Mouse (Mus musculus) hindbrain, embryonic 10.5 days (tissue): ENCODE measurements at regions not wholly inside any gene's neighbourhood (a gene's known extent, or its start where the extent isn't known, plus 50 kb on each side); places are given as distances from the start of the nearest gene placed in this dataset.

Source experiments
- DNase-seq: peaks from one replicate; pipeline ENCODE4 v3.0.0-alpha.2; 2017; ENCODE audit warnings: low spot score
- H3K27ac ChIP-seq: fragments of 300-500 bp; sonication (generic); 2 replicates; pipeline ENCODE4 v1.5.1; 2016; ENCODE audit warnings: mild to moderate bottlenecking, moderate library complexity
- H3K27me3 ChIP-seq: fragments of 300-500 bp; sonication (generic); 2 replicates; pipeline ENCODE4 v1.6.1; 2016; ENCODE audit warnings: mild to moderate bottlenecking; ENCODE audit not compliant: poor library complexity, insufficient read depth, severe bottlenecking
- H3K36me3 ChIP-seq: fragments of 300-500 bp; sonication (generic); 2 replicates; pipeline ENCODE4 v1.6.1; 2016; ENCODE audit warnings: mild to moderate bottlenecking, moderate library complexity
- H3K4me1 ChIP-seq: fragments of 300-500 bp; sonication (generic); replicated peaks from 2 replicates; pipeline ENCODE4 v1.6.1; 2016; ENCODE audit warnings: mild to moderate bottlenecking
- H3K4me3 ChIP-seq: fragments of 300-500 bp; sonication (generic); 2 replicates; pipeline ENCODE4 v1.5.1; 2016; ENCODE audit warnings: mild to moderate bottlenecking, moderate library complexity
- H3K9me3 ChIP-seq: fragments of 300-500 bp; sonication (generic); 2 replicates; pipeline ENCODE4 v1.6.1; 2016; ENCODE audit warnings: mild to moderate bottlenecking, moderate library complexity
- WGBS: fragments of 180-500 bp; shearing (Covaris S2); methylation state at CpG from one replicate; pipeline ENCODE4 v1.1.7; 2016; 5-methylcytosine and 5-hydroxymethylcytosine counted together

DNA sequence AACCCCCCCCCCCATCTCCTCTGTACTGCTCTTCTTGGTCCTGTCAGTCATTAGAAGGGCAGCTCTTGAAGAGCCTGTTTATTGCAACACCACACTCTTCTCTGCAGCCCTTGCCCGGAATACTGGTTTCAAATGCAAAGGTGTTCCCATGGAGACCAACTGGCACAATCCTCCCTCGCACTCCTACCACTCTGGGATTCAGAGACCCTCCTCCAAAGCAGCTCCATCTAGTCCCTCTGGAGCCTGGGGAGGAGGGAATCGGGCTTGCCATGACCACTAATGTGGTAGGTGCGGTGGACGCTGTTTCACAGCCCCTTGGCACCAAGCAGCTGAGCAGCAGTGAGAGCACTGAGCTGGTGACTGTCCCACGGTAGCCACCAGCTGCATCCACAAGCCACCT is 83.1 kb downstream of the Stk35 start:
- 39% methylated on average over 6 of the region's 6 CpGs for WGBS
- Histone ChIP-seq H3K36me3 (no peaks in the 10 kb centered on the region), H3K4me3 (no peak overlapping the region), H3K27ac (no peak overlapping the region), H3K4me1 (no peaks in the 10 kb centered on the region), H3K27me3 (no peaks in the 10 kb centered on the region), H3K9me3 (no peaks in the 10 kb centered on the region)
- DNase-seq = no peak

DNA sequence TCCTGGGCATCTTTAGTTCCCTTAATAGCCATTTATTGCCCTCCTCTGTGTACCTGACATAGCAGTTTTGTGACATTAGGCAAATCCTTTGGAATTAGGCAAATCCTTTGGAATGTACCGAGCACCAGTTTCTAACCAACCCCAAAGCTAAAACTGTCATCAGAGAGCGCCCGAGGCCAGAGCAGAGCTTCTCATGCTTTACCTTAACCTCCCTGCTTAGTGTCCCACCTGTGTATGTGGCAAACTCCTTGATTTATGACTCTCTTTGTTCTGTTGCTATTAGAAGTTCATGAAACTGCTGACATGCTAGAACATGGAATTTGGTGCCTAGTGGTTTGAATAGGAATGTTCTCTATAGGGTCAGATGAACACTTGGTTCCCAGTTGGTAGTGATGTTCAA is 84.0 kb downstream of the Stk35 start:
- no peak for DNase-seq
- Histone ChIP-seq H3K27ac (no peak overlapping the region), H3K4me3 (no peak overlapping the region), H3K9me3 (no peaks in the 10 kb centered on the region), H3K27me3 (no peaks in the 10 kb centered on the region), H3K4me1 (no peaks in the 10 kb centered on the region), H3K36me3 (no peaks in the 10 kb centered on the region)
- 88% methylated on average over 3 of the region's 3 CpGs for WGBS

DNA sequence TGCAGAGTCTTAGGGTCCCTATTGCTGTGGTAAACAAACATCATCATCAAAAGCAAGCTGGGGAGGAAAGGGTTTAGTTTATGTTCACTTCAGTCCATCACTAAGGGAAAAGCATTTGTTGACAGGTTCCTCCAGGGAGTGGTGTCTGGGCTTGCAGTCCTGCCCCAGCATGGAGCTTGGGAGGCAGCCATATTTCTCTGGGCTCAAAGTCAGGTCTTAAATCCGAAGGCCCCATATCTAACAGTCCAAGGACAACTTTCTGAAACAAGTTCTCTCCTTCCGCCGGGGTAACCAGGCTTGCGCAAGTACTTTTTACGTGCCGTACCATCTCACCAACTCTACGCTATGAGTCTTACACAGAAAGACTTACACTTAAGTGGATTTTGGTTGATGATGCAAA is 85.2 kb downstream of the Stk35 start:
- Histone ChIP-seq H3K4me1 (no peaks in the 10 kb centered on the region), H3K9me3 (no peaks in the 10 kb centered on the region), H3K4me3 (no peak overlapping the region), H3K27ac (no peak overlapping the region), H3K27me3 (no peaks in the 10 kb centered on the region), H3K36me3 (no peaks in the 10 kb centered on the region)
- 95% methylated on average over 7 of the region's 7 CpGs for WGBS
- DNase-seq = no peak

DNA sequence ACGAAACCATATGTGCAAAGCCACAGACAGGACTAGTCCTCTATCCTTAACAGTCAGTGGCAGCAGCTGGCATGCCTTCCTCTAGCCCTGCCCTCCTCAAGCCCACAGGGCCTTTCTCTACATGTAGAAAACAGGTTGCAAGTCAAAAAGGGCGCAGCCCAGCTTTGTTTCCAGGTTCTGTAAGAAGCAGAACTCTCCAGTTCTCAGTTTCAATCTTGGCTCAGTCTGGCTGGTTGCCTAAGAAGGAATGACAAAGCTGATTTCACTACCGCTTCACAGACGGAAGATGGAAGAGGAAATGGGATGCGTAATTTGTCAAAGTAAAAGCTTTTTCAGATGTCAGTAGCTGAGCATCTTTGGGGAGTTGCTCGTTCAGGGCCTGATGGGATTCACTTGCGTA is 92.9 kb downstream of the Stk35 start:
- H3K9me3 ChIP-seq = no peaks in the 10 kb centered on the region
- 82% methylated on average over 7 of the region's 7 CpGs for WGBS
- no peaks in the 10 kb centered on the region for H3K27me3 ChIP-seq
- no peaks in the 10 kb centered on the region for H3K36me3 ChIP-seq
- DNase-seq = no peak
- H3K27ac ChIP-seq = no peak overlapping the region
- no peak overlapping the region for H3K4me3 ChIP-seq
- no peaks in the 10 kb centered on the region for H3K4me1 ChIP-seq

DNA sequence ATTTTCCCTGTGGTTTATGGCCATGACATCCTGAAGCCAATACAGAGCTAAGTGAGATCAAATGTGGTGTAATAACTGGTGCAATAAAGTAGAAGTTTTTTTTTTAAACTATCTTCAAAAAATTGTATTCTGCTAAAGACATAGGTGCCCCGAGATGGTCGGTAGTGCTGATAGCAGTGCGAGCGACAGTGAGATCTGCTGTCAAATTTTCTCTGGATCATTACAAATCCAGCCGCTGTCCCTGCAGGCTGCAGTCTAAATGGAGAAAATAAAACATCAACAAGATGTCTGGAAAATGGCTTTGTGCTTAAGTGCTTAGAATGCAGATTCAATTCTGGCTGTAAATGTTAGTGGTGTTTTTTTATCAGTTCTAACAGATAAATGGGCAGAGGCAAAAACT is 93.5 kb downstream of the Stk35 start:
- no peaks in the 10 kb centered on the region for H3K4me1 ChIP-seq
- no peak overlapping the region for H3K27ac ChIP-seq
- H3K27me3 ChIP-seq = no peaks in the 10 kb centered on the region
- H3K4me3 ChIP-seq = no peak overlapping the region
- no peaks in the 10 kb centered on the region for H3K36me3 ChIP-seq
- WGBS = 93% methylated on average over 5 of the region's 5 CpGs
- no peak for DNase-seq
- no peaks in the 10 kb centered on the region for H3K9me3 ChIP-seq

DNA sequence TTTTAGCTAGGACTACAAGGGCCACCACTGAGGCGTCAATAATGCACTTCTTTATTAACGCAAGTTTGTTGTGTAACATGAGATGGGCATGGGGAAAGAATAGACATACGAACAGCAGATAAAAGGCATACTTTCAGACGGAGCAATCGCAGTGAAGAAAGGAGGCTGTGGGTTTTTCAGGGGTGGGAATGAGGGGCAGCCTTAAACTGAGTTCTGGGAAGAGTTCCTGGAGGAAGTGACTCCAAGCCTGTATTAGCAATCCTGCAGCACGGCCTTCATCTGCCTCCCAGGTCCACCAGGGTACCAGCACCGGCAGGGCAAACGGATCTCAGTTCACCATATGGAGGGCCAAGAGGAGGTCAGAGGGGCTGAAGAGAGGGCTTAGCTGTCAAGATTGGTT is 94.6 kb downstream of the Stk35 start:
- no peak for DNase-seq
- Histone ChIP-seq H3K36me3 (no peaks in the 10 kb centered on the region), H3K27me3 (no peaks in the 10 kb centered on the region), H3K4me3 (no peak overlapping the region), H3K9me3 (no peaks in the 10 kb centered on the region), H3K4me1 (no peaks in the 10 kb centered on the region), H3K27ac (no peak overlapping the region)
- WGBS = 81% methylated on average over 8 of the region's 8 CpGs

DNA sequence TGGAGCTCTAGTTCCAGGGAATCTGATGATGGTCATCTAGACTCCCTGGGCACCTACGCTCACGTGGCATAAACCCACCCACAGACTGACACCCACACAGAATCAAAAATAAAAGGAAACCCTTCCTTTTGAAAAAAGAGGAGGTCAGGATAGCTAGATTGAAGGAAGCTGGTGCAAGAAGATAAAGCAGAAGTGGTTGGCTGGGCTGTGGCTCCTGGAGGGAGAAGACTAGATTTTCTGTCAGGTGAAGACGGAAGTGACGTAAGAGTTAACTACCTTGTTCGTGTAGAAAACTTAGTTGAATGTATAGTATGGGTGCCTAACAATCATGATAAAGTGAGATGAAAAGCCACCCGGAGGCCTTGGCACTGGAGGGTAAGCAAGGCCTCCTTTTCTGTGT is 95.1 kb downstream of the Stk35 start:
- H3K27me3 ChIP-seq = no peaks in the 10 kb centered on the region
- H3K27ac ChIP-seq = no peak overlapping the region
- 92% methylated on average over 6 of the region's 6 CpGs for WGBS
- no peaks in the 10 kb centered on the region for H3K4me1 ChIP-seq
- no peak overlapping the region for H3K4me3 ChIP-seq
- no peaks in the 10 kb centered on the region for H3K9me3 ChIP-seq
- no peak for DNase-seq
- no peaks in the 10 kb centered on the region for H3K36me3 ChIP-seq

DNA sequence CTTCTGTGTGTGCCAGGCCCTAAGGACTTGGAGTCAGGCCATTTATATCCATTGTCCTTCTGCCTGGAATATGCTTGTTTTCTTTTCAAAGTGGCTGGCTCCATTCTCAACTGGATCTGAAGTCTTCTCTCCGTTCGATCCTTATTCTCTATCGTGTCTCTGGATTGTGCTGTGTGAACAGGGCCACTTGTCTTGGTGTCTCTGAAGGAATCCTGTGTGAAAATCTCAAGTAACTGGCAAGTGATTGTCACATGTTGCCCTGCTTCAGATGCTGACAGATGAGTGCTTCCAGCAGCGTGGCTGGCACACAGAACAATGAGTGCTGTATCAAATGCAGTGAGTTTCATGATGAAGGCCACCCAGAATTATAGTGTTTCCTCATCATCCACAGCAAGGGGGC is 96.4 kb downstream of the Stk35 start:
- no peaks in the 10 kb centered on the region for H3K9me3 ChIP-seq
- H3K4me3 ChIP-seq = no peak overlapping the region
- no peaks in the 10 kb centered on the region for H3K27me3 ChIP-seq
- no peak for DNase-seq
- no peaks in the 10 kb centered on the region for H3K36me3 ChIP-seq
- WGBS = 83% methylated on average over 4 of the region's 4 CpGs
- no peak overlapping the region for H3K27ac ChIP-seq
- no peaks in the 10 kb centered on the region for H3K4me1 ChIP-seq

DNA sequence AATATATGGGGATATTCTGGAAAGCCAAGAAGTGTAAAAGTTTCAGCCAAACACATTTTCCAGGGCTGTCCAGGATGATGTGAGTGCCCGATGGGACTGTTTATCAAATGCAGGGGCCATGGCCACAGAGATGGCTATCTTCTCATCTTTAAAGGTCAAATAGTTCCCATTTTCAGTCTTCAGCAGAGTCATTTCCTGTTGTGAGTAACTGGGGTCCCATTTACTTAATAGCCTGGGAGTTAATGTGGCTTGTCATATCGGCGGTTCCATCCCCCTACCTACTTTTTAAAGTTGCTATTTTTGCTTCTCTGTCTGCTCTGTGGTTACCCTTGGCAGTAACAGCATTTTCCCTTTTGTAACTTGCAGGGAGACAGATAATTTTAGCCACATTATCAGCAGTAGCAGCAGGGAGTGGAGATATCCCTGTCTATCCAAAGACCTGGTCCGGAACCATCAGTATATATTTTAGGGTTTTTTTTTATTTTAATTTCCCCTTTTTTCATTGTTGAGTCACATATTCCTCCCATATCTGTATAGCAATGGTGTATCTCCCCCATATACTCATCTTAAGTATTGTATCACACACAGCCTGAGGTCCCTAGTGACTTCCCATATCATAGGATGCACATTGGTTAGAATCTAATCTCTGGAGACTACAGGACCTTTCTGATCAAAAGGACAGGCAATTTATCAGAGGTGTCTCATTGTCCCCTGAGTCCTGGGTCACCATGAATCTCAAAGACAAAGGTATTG is 103.2 kb downstream of the Stk35 start:
- 77% methylated on average over 4 of the region's 4 CpGs for WGBS
- Histone ChIP-seq H3K9me3 (no peaks in the 10 kb centered on the region), H3K4me1 (peaks cover 3% of the 10 kb centered on the region), H3K27ac (no peak overlapping the region), H3K27me3 (peaks cover 17% of the 10 kb centered on the region), H3K4me3 (no peak overlapping the region), H3K36me3 (no peaks in the 10 kb centered on the region)
- no peak for DNase-seq

DNA sequence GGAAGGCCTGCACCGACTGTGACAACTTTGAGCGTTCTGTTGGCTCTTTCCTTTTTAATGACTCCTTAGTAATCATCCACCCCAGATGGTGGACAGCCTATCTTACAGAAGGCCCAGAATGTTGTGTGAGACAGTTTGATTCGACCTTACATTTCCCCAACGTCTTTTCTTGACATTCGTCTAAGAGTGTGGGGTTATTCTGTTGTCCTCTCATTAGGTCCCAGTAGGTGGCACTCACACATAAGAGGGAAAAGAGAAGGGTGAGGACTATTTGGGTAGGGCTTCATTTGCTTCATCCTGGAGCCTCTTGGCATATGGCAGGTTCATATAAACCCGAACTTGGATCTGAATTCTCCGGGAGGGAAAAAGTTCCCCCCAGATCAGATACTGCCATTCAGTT is 104.4 kb downstream of the Stk35 start:
- Histone ChIP-seq H3K4me1 (peaks cover 14% of the 10 kb centered on the region), H3K9me3 (no peaks in the 10 kb centered on the region), H3K36me3 (no peaks in the 10 kb centered on the region), H3K27ac (no peak overlapping the region), H3K4me3 (no peak overlapping the region), H3K27me3 (peaks cover 17% of the 10 kb centered on the region)
- DNase-seq = no peak
- 47% methylated on average over 7 of the region's 7 CpGs for whole genome bisulfite sequencing

DNA sequence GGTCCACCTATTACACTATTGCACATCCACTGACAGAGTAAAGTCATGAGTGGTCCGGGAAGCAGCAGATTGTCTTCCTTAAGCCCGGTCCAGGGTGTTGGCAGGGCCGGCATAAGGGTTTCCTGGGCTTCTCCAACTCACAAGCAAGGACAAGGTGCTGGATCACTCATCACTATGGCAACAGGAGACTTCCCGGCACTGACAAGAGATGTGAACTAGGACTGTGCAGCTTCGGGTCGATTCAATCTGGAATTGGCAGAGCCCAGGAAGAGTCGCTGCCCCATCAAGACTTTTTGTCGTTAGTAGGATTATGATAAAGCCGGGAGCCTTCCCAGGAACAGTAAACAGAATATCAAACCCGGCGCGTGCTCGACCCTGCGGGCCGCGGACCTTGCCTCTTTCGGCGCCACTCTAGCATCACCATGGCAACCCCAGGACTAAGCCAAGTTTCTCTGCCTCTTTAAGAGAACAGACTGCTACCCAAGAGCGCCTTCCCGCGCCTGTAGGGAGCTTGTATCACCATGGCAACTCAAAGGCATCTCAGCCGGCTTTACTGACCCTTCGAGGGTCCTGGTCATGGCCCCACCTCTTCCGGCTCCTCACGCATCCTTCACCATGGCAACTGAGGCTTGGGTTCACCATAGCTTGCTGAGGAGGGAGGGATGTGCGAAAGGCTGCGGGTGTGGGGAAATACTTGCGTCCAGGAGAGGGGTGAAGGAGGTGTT is 103.3 kb upstream of the Tgm3 start:
- H3K4me1 ChIP-seq = peaks cover 27% of the 10 kb centered on the region
- no peaks in the 10 kb centered on the region for H3K9me3 ChIP-seq
- 2% methylated on average over 28 of the region's 28 CpGs for WGBS
- no peaks in the 10 kb centered on the region for H3K36me3 ChIP-seq
- peaks cover 25% of the 10 kb centered on the region for H3K27me3 ChIP-seq
- H3K4me3 ChIP-seq = peak overlapping the region; percentile 53
- peak; percentile 93 for DNase-seq
- peak overlapping the region; percentile 83 for H3K27ac ChIP-seq

DNA sequence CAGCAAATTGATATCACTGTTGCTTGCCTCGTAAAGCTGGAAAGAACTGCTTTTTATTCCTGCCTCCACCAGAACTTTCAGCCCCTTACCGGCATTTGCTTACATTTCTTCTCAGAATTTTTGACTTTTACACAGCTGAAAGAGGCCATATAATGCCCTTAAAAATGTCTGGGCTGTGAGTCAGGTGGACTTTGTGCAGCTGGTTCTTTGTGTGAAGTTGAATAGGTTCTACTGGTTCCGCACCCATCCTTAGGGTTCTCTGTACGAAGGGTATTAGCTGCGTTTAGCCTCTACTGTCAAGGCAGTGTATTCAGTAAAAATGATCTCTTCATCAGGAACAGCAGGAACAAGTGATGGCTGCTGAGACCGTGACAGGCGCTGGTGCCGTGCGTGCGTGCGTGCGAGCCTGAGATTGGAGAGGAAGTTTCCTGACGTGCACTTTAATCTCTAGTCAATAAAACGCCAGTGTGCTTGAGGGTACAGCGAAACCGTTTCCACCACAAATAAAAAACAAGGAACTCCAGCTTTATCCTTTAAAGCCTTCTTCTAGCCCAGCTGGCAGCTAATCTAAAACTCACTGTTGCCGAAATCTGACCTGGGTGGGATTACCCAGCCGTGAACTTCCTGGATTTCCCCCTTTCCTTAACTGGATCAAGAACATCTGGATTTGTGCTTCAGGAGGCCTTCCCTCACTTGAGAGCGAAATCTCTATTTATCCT is 100.8 kb upstream of the Tgm3 start:
- peaks cover 27% of the 10 kb centered on the region for H3K4me1 ChIP-seq
- H3K9me3 ChIP-seq = no peaks in the 10 kb centered on the region
- peak; percentile 6 for DNase-seq
- no peak overlapping the region for H3K4me3 ChIP-seq
- H3K27me3 ChIP-seq = peaks cover 23% of the 10 kb centered on the region
- no peaks in the 10 kb centered on the region for H3K36me3 ChIP-seq
- H3K27ac ChIP-seq = no peak overlapping the region
- 56% methylated on average over 19 of the region's 19 CpGs for WGBS

DNA sequence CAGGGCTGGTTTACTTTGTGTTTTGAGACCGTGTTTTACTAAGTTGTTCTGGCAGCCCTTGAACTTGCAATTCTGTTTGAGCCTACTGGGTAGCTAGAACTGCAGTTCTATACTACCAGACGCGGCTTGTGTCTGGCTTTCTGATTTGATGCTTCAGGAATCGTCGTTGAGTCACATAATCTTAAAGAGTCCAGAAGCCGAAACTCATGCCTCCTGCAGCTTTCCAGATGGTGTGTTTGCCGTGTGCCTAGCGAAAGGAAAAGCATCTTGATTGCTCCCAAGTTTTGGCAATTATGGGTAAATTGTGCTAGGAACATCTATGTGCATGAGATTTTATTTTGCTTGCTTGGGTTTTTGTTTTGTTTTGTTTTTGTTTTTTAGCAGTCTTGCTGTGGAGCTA is 99.6 kb upstream of the Tgm3 start:
- Histone ChIP-seq H3K27ac (no peak overlapping the region), H3K4me3 (no peak overlapping the region), H3K27me3 (0 out of 2 replicates have a peak, but pooled peaks cover 11% of the 10 kb centered on the region), H3K9me3 (no peaks in the 10 kb centered on the region), H3K4me1 (peaks cover 27% of the 10 kb centered on the region), H3K36me3 (no peaks in the 10 kb centered on the region)
- WGBS = 78% methylated on average over 8 of the region's 8 CpGs
- DNase-seq = no peak
